Mouse (Mus musculus): ENCODE measurements around the gene Dcun1d4. TPM values are rescaled to one million over a fixed set of nuclear protein-coding genes. Genes with fewer than 3 reads are reported as not detected.
"Not testable (repeated sequence)": the region's sequence is repeated elsewhere in the genome, so short reads cannot be mapped to it uniquely, and the experiment has no call there.

The Dcun1d4 gene
- total and polyA plus RNA-seq, 2 experiments from 2014 or later = 5.2 to 10.4 TPM

DNA sequence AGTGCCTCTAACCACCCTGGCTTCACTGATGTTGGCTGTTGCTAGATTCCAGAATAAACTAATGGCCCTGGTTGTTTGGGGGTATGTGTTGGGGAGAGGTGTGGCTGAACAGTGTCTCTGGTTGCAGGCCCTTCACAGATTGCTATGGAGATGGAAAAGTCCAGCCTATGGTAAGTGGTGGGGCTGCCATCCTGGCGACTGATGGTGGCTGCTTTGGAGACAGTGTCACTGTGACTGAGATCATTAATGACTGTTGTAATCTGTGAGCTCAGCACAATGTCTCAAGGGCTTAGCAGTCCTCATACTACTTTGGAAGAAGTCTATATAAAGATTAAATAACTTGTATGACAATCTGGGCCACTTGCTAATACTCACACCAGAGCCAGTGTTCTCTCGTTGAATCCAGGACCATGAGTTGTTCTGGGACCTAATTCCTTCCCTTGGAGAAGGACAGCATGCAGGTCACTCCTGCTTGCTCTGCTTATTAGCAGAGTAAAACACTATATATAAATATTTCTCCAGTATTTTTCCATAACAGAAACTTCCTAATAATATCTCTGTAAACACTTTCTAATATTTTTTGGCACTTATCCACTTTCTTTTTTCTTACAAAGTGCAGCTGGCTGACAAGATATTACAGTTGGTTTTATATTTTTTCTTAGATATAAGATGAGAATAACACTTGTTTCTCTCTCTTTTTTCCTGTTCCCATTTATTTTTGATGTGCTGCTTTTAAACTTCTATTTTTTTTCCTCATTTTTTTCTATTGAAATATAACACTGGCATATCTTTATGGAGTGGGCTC lies 26.1 kb upstream of the Dcun1d4 start:
- no peak overlapping the region for H3K4me2 ChIP-seq (ENCODE audit: low read depth, low read length)
- no peak overlapping the region for H3K27ac ChIP-seq (ENCODE audit: low read depth)
- no peaks in the 10 kb centered on the region for H3K27me3 ChIP-seq (ENCODE audit: control insufficient read depth, insufficient read depth, low read length)
- no peak overlapping the region for H3K4me3 ChIP-seq (ENCODE audit: low read depth, low read length)
- ATAC-seq (ENCODE audit: insufficient read depth, low read depth) = no peak
- 71% methylated on average over 2 of the region's 2 CpGs for WGBS
- H3K9me3 ChIP-seq (replicated peaks; ENCODE audit: control insufficient read depth, low read length) = no peaks in the 10 kb centered on the region
- H3K36me3 ChIP-seq (replicated peaks; ENCODE audit: control insufficient read depth, insufficient read depth, low read length) = no peaks in the 10 kb centered on the region
- H3K9ac ChIP-seq (replicated peaks; ENCODE audit: low read depth, low read length) = no peak overlapping the region
- H3K4me1 ChIP-seq (ENCODE audit: control insufficient read depth, insufficient read depth) = no peaks in the 10 kb centered on the region
- DNase-seq (ENCODE audit: low spot score) = no peak
- TF ChIP-seq EP300 (IDR thresholded peaks at IDR 0.05; ENCODE audit: low read depth) (no peak), CTCF (IDR thresholded peaks at IDR 0.05; ENCODE audit: low read depth) (no peak)

DNA sequence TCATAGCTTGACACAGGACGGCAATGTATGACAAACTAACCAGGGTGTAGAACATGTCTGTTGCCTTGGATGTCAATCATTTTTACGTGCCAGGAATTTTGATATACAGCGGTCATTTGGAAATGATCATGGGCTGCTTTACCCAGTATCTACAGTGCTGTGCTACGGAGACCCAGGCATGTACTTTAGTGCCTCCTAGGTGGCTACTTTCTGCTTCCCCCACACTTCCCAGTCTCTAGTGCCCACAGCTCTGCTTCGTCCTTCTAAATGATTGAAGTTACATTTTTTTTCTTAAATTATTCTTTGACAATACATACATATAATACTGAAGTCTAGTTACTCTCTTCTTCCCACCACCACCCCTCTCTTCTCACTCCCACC lies 25.5 kb upstream of the Dcun1d4 start:
- 72% methylated on average over 5 of the region's 5 CpGs for WGBS
- DNase-seq (ENCODE audit: low spot score) (no peak), ATAC-seq (ENCODE audit: insufficient read depth, low read depth) (no peak)
- Histone ChIP-seq H3K4me1 (ENCODE audit: control insufficient read depth, insufficient read depth) (no peaks in the 10 kb centered on the region), H3K27me3 (ENCODE audit: control insufficient read depth, insufficient read depth, low read length) (no peaks in the 10 kb centered on the region), H3K27ac (ENCODE audit: low read depth) (no peak overlapping the region), H3K36me3 (replicated peaks; ENCODE audit: control insufficient read depth, insufficient read depth, low read length) (no peaks in the 10 kb centered on the region), H3K9ac (replicated peaks; ENCODE audit: low read depth, low read length) (no peak overlapping the region), H3K4me2 (ENCODE audit: low read depth, low read length) (no peak overlapping the region), H3K4me3 (ENCODE audit: low read depth, low read length) (no peak overlapping the region), H3K9me3 (replicated peaks; ENCODE audit: control insufficient read depth, low read length) (no peaks in the 10 kb centered on the region)
- TF ChIP-seq CTCF (IDR thresholded peaks at IDR 0.05; ENCODE audit: low read depth) (no peak), EP300 (IDR thresholded peaks at IDR 0.05; ENCODE audit: low read depth) (no peak)

DNA sequence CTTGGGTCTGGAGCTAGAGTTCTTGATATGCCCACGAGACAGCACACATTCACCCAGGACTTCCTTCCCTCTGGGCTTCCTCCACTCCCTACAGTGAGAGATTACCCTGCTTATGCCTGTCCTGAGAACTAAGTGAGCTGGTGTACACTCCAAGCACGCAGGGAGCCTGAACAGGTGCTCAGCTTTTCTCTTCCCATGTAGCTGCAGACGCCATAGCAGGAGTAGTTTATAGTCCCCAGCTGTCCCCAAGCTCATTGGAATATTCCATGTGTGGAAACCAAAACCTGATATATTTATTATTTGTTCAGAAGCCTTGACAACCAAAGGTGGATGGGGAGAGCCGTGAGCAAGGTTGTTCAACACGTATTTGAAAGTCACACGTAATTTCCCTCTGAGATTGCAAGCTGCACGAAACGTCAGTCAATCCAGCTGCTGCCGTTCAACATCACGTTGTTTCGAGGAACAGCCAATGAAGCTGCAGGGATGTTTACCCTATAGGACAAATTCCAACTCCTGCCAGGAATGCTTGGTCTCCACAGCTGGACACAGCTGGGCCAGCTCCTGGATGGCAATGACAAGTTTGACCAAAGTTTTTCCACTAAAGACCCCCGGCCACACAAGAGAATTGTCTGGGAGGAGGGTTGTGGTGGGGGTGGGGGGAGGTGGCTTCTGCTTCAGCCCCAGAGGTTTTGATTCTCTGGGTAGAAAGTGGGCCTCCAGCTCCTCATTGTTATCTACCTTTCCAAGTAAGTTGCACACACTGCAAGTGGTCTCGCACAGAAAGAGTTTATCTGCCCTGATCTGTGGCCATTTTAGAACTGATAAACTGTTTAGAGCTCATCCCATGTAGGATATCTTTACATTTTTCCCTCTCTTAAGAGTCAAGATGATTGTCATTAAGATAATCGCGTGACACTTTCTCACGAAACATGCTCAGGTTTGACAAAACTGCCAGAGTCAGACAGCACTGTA lies 12.1 kb upstream of the Dcun1d4 start:
- Histone ChIP-seq H3K9me3 (replicated peaks; ENCODE audit: control insufficient read depth, low read length) (0 out of 2 replicates have a peak, but pooled peaks cover 3% of the 10 kb centered on the region), H3K27ac (ENCODE audit: low read depth) (no peak overlapping the region), H3K27me3 (ENCODE audit: control insufficient read depth, insufficient read depth, low read length) (no peaks in the 10 kb centered on the region), H3K36me3 (replicated peaks; ENCODE audit: control insufficient read depth, insufficient read depth, low read length) (no peaks in the 10 kb centered on the region), H3K9ac (replicated peaks; ENCODE audit: low read depth, low read length) (no peak overlapping the region), H3K4me2 (ENCODE audit: low read depth, low read length) (no peak overlapping the region), H3K4me3 (ENCODE audit: low read depth, low read length) (no peak overlapping the region), H3K4me1 (ENCODE audit: control insufficient read depth, insufficient read depth) (no peaks in the 10 kb centered on the region)
- DNase-seq (ENCODE audit: low spot score) = no peak
- no peak for ATAC-seq (ENCODE audit: insufficient read depth, low read depth)
- WGBS = 70% methylated on average over 16 of the region's 16 CpGs
- TF ChIP-seq EP300 (IDR thresholded peaks at IDR 0.05; ENCODE audit: low read depth) (no peak), CTCF (IDR thresholded peaks at IDR 0.05; ENCODE audit: low read depth) (no peak)

DNA sequence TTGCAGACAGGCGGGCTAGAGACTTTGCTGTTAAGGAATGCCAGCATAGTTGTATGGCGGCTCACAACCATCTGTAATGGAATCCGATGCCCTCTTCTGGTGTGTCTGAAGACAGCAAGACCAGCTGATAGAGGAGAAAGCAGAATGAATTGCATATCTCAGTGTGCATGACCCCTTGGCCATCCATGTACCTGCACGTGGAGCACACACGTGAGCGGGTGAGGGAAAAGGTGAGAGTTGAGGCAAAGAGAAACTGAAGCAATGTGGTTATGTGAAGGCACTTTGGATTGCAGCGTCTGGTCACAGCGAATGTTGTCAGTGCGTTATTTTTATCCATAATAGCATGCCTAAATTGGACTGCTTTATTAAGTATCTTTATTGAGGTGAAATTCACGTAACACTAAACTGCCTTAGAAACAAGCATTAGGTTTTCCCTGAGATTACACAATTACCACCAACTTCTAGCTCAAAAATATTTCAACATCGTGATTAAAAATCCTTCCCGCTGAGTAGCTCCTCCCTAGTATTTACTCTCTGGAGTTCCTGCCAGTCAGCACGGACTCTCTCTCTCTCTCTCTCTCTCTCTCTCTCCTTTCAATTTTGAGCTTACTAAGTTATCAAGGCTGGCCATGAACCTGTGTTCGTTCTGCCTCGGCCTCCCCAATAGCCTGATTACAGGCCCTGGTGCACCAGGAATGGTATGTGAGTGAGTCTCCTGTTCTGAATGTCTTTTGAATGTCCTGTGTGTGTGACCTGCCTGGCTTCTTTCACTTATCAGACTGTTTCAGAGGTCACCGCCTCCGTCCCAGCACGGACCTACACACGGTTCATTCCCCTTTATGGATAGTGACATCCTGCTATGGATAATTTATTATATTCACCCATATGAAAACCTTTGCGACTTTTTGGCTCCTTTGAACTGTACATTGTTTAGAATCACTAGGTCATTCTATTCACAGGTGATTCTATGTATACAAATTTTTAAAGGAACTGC lies 6.1 kb upstream of the Dcun1d4 start:
- no peak for DNase-seq (ENCODE audit: low spot score)
- no peaks in the 10 kb centered on the region for H3K4me1 ChIP-seq (ENCODE audit: control insufficient read depth, insufficient read depth)
- no peaks in the 10 kb centered on the region for H3K9me3 ChIP-seq (replicated peaks; ENCODE audit: control insufficient read depth, low read length)
- no peak overlapping the region for H3K9ac ChIP-seq (replicated peaks; ENCODE audit: low read depth, low read length)
- TF ChIP-seq EP300 (IDR thresholded peaks at IDR 0.05; ENCODE audit: low read depth) = no peak
- TF ChIP-seq CTCF (IDR thresholded peaks at IDR 0.05; ENCODE audit: low read depth) = no peak
- H3K4me3 ChIP-seq (ENCODE audit: low read depth, low read length) = no peak overlapping the region
- no peak for ATAC-seq (ENCODE audit: insufficient read depth, low read depth)
- H3K27me3 ChIP-seq (ENCODE audit: control insufficient read depth, insufficient read depth, low read length) = no peaks in the 10 kb centered on the region
- no peak overlapping the region for H3K27ac ChIP-seq (ENCODE audit: low read depth)
- no peaks in the 10 kb centered on the region for H3K36me3 ChIP-seq (replicated peaks; ENCODE audit: control insufficient read depth, insufficient read depth, low read length)
- H3K4me2 ChIP-seq (ENCODE audit: low read depth, low read length) = no peak overlapping the region
- 61% methylated on average over 20 of the region's 20 CpGs for WGBS

DNA sequence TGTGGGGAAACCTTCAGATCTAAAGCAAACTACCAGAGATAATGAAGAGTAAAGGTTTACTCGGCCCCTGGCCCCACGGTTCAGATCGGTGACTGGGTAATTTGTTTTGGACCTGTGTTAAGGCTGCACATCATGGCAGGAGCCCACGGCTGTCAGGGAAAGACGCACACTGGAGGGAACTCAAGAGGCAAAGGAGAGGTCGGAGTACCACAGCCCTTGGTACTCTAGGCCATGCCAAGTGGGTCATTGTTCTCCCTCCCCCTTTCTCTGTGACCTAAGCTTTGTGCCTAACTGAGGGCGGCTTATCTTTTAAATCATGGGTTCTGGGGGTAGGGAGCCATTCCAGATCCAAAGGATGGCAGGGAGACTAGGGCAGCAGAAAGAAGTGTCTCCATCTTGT lies 601 bp downstream of the Dcun1d4 start:
- Histone ChIP-seq H3K27ac (ENCODE audit: low read depth) (no peak overlapping the region), H3K9me3 (replicated peaks; ENCODE audit: control insufficient read depth, low read length) (no peaks in the 10 kb centered on the region), H3K27me3 (ENCODE audit: control insufficient read depth, insufficient read depth, low read length) (no peaks in the 10 kb centered on the region), H3K4me1 (ENCODE audit: control insufficient read depth, insufficient read depth) (no peaks in the 10 kb centered on the region), H3K9ac (replicated peaks; ENCODE audit: low read depth, low read length) (no peak overlapping the region), H3K4me2 (ENCODE audit: low read depth, low read length) (no peak overlapping the region), H3K4me3 (ENCODE audit: low read depth, low read length) (no peak overlapping the region), H3K36me3 (replicated peaks; ENCODE audit: control insufficient read depth, insufficient read depth, low read length) (no peaks in the 10 kb centered on the region)
- 90% methylated on average over 7 of the region's 7 CpGs for WGBS
- DNase-seq (ENCODE audit: low spot score) = no peak
- TF ChIP-seq CTCF (IDR thresholded peaks at IDR 0.05; ENCODE audit: low read depth) = no peak
- no peak for ATAC-seq (ENCODE audit: insufficient read depth, low read depth)

DNA sequence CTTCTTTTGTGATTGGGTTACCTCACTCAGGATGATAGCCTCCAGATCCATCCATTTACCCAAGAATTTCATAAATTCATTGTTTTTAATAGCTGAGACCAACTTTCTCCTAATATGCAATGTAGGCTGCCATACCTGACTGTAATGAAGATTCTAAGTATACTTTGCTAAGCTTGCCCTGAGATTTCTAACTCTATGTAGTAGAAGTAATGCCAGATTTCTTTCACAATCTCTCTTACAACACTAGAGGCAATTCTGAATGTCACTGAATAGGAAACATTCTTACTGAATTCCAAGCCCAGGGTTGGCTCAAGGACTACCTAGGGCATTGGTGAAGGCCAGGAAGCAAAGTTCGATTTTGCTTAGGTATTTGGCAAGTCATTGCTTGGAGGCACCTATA lies 1.6 kb downstream of the Dcun1d4 start:
- not testable (repeated sequence) for H3K9me3 ChIP-seq (replicated peaks; ENCODE audit: control insufficient read depth, low read length); H3K36me3 ChIP-seq (replicated peaks; ENCODE audit: control insufficient read depth, insufficient read depth, low read length); H3K27ac ChIP-seq (ENCODE audit: low read depth); H3K4me1 ChIP-seq (ENCODE audit: control insufficient read depth, insufficient read depth); H3K4me2 ChIP-seq (ENCODE audit: low read depth, low read length); H3K9ac ChIP-seq (replicated peaks; ENCODE audit: low read depth, low read length); ATAC-seq (ENCODE audit: insufficient read depth, low read depth); DNase-seq (ENCODE audit: low spot score); H3K27me3 ChIP-seq (ENCODE audit: control insufficient read depth, insufficient read depth, low read length); H3K4me3 ChIP-seq (ENCODE audit: low read depth, low read length)
- WGBS = 56% methylated on average over 1 of the region's 1 CpGs

Data from heart, postnatal 0 days (tissue).